Mouse (Mus musculus) limb, embryonic 12.5 days (tissue): ENCODE measurements around the gene Cerk. TPM values are rescaled to one million over a fixed set of nuclear protein-coding genes. Genes with fewer than 3 reads are reported as not detected.

Source experiments
- ATAC-seq: fragments of 200-750 bp; cut with Nextera tagmentation; 2 replicates; pipeline ENCODE4 v1.8.0; 2017; ENCODE audit warnings: low read depth, moderate TSS enrichment; ENCODE audit not compliant: insufficient number of reproducible peaks, insufficient read depth, low FRiP score, low TSS enrichment
- H3K27ac ChIP-seq: fragments of 300-500 bp; sonication (generic); 2 replicates; pipeline ENCODE4 v1.5.1; 2016; ENCODE audit warnings: mild to moderate bottlenecking, moderate library complexity
- H3K27me3 ChIP-seq: fragments of 300-500 bp; sonication (generic); 2 replicates; pipeline ENCODE4 v1.6.1; 2016; ENCODE audit warnings: mild to moderate bottlenecking, moderate library complexity
- H3K36me3 ChIP-seq: fragments of 300-500 bp; sonication (generic); 2 replicates; pipeline ENCODE4 v1.6.1; 2016; ENCODE audit warnings: mild to moderate bottlenecking, moderate library complexity
- H3K4me1 ChIP-seq: fragments of 300-500 bp; sonication (generic); replicated peaks from 2 replicates; pipeline ENCODE4 v1.6.1; 2016
- H3K4me2 ChIP-seq: fragments of 300-500 bp; sonication (generic); 2 replicates; pipeline ENCODE4 v1.6.1; 2016; ENCODE audit warnings: mild to moderate bottlenecking, moderate library complexity
- H3K4me3 ChIP-seq: fragments of 300-500 bp; sonication (generic); replicated peaks from 2 replicates; pipeline ENCODE4 v1.5.1; 2016; ENCODE audit warnings: mild to moderate bottlenecking
- H3K9ac ChIP-seq: fragments of 300-500 bp; sonication (generic); replicated peaks from 2 replicates; pipeline ENCODE4 v1.6.1; 2016; ENCODE audit warnings: mild to moderate bottlenecking, moderate library complexity
- H3K9me3 ChIP-seq: fragments of 300-500 bp; sonication (generic); 2 replicates; pipeline ENCODE4 v1.6.1; 2016; ENCODE audit warnings: mild to moderate bottlenecking, moderate library complexity
- WGBS: fragments of 180-500 bp; shearing (Covaris S2); methylation state at CpG from one replicate; pipeline ENCODE4 v1.1.7; 2016; 5-methylcytosine and 5-hydroxymethylcytosine counted together
- polyA plus RNA-seq: library from polyadenylated mRNA; unstranded; fragments of >200 nt; fragmentation: Nextera tagmentation; extraction: Ambion mirVana; gene quantifications from 2 replicates; pipeline ENCODE4 v1.2.1, GENCODE M21; 2016

Gene Cerk
- polyA plus RNA-seq: 19.2 and 21.5 TPM in 2 replicates

DNA sequence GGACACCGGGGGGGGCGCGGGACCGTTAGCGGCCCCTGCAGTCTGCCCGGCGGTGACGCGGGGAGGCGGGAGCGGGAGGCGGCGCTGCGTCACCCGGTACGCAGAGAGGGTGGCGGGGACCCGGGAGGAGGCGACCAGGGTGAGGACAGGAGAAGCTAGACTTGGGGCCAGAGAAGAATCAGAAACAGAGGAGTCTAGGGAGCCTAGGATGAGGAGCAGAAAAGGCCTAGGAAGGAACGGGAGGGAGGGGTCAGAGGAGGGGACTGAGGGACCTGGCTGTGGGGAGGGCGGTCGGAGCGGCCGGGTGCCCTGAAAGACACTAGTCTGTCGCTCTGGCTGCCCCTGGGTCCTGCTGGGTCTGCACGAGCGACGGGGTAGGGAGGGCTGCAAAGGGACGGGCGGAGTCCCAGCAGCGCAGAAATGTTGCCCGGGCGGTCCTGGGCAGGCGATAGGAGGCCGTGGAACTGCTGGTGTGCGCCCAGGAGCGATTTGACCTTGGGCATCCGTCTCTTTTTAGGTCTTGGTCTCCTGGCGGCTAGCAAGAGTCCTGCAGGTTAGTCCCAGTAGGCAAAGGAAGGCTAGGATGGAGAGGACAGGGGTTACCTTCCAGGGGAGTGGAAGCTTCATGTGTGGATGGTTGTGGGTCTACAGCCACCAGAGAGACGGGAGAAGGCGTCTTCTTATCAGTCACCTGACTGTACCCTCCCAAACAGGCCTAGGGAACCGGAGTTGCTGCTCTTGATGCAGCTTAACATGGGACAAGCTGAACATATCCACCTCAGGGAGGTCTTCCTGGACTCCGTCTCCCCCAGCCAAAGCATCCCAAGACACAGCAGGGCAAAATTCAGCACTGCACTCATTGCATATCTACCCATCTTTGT, at the start of gene Cerk:
TSS of gene Cerk (minus strand) at position 453 of the 881 bp plus-strand sequence.
- H3K36me3 ChIP-seq: no peaks in the 10 kb centered on the region
- 2% methylated on average over 43 of the region's 43 CpGs for WGBS
- H3K9me3 ChIP-seq: no peaks in the 10 kb centered on the region
- H3K27me3 ChIP-seq: peaks cover 4% of the 10 kb centered on the region
- H3K9ac ChIP-seq: peak within 1 kb of the TSS; percentile 94
- peak; percentile 44; the same call in 1 of the 2 replicates for ATAC-seq
- peaks cover 33% of the 10 kb centered on the region for H3K4me1 ChIP-seq
- H3K4me2 ChIP-seq: peak within 1 kb of the TSS; percentile 75
- peak within 1 kb of the TSS; percentile 91 for H3K4me3 ChIP-seq
- peak within 1 kb of the TSS; percentile 85 for H3K27ac ChIP-seq

DNA sequence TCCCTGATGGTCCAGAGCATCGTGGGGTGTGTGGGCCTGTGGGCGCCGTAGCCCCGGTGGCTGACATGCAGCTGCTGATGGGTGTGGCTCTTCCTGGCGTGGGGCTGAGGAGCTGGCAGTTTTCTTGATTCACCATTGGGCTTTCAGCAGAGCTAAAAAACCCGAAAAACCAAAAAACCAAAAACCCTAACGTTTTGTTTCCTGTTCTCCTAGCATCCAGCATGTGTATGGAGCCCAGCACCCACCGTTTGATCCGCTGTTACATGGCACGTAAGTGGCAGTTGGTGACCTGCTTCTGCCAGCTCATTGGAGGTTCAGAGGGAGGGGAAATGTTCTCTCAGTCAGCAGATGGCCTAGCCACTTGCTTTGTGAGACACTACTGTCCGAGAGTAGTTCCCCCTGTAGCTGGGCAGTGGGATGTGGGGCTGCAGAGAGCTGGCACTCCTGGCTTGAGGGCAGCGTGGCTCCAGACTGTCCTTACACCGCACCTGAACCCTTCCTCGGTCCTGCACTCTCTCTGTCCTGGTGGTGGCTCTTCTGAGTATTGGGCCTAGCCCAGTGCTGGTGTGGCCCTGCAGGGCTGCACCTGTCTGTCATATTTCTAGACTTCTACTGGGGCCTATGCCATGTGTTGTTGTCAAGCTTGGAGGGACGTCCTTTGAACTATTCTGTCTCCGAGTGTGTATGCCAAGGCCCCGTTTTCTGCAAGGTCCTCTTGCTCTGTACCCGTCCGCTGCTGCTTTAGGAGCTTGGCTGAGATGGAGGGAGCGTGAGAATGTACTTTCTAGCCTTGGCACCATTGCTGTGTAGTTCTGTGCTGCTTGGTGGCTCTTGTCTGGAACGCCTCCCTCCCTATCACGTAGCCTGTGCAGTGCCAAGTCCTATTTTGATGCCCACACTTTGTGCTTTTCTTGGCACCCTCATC, 48.8 kb upstream of the Cerk start:
- WGBS: 87% methylated on average over 22 of the region's 22 CpGs
- ATAC-seq: peak; percentile 32; the same call in 1 of the 2 replicates

DNA sequence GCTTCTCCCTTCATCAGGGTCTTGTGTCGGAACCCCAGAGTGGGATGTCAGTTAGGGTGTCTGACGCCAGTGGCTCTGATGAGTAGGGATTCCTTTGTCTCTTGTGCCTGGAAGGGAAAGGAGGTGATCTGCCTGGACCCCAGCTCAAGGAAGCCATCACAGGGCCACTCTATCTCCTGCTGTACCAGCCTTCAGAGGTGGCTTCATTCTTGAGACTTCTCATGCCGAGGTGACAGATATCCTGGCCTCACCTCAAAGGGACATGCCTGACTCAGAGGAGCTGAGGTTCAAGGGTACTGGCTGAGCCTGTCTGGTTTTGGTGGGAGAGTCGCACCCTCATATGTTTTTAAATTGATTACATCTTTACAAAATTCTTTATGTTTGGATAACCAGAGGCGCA, 48.1 kb upstream of the Cerk start:
- peaks cover 21% of the 10 kb centered on the region for H3K36me3 ChIP-seq
- H3K9ac ChIP-seq: no peak overlapping the region
- 77% methylated on average over 5 of the region's 5 CpGs for WGBS
- no peaks in the 10 kb centered on the region for H3K9me3 ChIP-seq
- H3K27me3 ChIP-seq: no peaks in the 10 kb centered on the region
- H3K27ac ChIP-seq: no peak overlapping the region
- no peak for ATAC-seq
- H3K4me2 ChIP-seq: no peak overlapping the region
- no peak overlapping the region for H3K4me3 ChIP-seq
- H3K4me1 ChIP-seq: peaks cover 25% of the 10 kb centered on the region

More for the DNA sequence above, 48.8 kb upstream of the Cerk start:
- H3K27ac ChIP-seq: no peak overlapping the region
- H3K4me2 ChIP-seq: no peak overlapping the region
- H3K9ac ChIP-seq: no peak overlapping the region
- no peaks in the 10 kb centered on the region for H3K27me3 ChIP-seq
- H3K4me1 ChIP-seq: peaks cover 21% of the 10 kb centered on the region
- H3K4me3 ChIP-seq: no peak overlapping the region
- no peaks in the 10 kb centered on the region for H3K9me3 ChIP-seq
- H3K36me3 ChIP-seq: peaks cover 24% of the 10 kb centered on the region

DNA sequence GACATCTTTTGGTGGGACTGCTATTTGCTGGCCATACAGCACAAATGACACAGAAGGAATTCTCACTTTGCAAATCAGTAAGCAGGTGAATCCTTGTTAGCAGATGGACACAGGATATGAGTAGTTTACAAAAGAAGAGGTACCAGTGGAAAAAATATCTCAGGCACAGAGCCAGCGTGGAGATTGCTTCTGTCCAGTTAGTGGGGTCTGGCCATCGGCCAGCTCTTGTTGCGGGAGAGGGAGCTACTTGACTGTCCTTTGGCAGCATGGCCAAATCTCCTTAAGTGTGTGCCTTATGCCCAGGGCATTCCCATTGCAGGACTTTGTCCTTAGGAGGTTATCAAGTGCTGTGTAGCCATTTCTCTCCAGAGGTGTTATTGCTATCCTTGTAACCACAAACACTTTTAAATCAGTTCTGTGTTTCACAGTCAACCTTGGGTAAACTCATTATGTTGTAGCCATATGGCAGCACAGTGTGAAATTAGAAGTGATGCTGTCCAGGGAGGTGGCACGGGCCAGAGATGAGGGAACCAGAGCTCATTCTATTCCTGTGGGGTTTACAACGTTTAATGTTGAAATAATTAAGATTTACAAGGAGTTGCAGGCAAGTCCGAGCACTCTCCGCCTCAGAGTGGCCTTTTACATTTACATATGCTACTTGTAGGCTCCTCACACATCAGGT, 46.0 kb upstream of the Cerk start:
- 36% methylated on average over 7 of the region's 7 CpGs for WGBS
- Histone ChIP-seq H3K4me2 (no peak overlapping the region), H3K27ac (no peak overlapping the region), H3K9ac (no peak overlapping the region), H3K9me3 (no peaks in the 10 kb centered on the region), H3K27me3 (no peaks in the 10 kb centered on the region), H3K36me3 (peaks cover 9% of the 10 kb centered on the region), H3K4me3 (no peak overlapping the region), H3K4me1 (peaks cover 25% of the 10 kb centered on the region)
- ATAC-seq: no peak

DNA sequence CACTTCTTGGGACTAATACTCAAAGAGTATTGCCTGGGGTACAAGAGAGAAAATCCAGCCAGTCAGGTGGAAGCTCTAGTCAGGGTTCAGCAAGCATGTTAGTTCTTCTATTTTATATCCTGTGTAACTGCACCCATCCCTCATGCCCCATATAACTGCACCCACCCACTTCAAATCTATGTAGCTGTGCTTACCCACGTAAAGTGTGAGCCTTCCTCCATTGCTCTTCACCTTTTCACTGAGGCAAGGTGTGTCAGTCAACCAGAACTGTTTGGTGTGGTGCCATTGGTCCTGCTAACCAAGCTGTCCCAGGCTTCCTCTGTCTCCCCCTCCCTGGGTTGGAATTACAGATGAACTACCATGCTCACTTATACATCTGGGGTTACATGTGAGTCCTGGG, 45.2 kb upstream of the Cerk start:
- H3K9ac ChIP-seq: no peak overlapping the region
- H3K4me1 ChIP-seq: peaks cover 25% of the 10 kb centered on the region
- ATAC-seq: no peak
- WGBS: 85% methylated on average over 1 of the region's 1 CpGs
- no peak overlapping the region for H3K4me2 ChIP-seq
- peaks cover 9% of the 10 kb centered on the region for H3K36me3 ChIP-seq
- no peaks in the 10 kb centered on the region for H3K9me3 ChIP-seq
- no peak overlapping the region for H3K4me3 ChIP-seq
- H3K27ac ChIP-seq: no peak overlapping the region
- no peaks in the 10 kb centered on the region for H3K27me3 ChIP-seq

DNA sequence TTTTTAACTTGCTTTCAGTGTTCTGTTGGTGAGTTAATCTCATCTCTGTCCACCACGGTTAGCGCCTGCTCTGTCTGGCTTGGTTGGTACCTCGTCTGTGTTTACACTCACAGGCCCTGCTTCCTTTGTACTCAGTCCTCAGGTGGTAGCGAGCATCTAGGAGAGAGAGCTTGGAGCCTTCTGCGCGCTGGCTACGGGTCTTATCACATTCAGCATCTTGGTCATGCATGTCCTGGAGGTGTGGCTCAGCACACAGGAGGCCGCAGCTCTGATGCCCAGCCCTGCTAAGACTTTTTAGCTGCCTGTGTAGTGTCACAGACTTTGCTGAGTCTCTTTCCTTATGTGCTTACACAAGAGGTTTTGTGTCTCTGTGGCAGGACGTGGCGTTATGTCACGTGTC, 43.7 kb upstream of the Cerk start:
- no peaks in the 10 kb centered on the region for H3K9me3 ChIP-seq
- H3K27ac ChIP-seq: no peak overlapping the region
- WGBS: 75% methylated on average over 11 of the region's 11 CpGs
- H3K36me3 ChIP-seq: no peaks in the 10 kb centered on the region
- H3K4me3 ChIP-seq: no peak overlapping the region
- H3K9ac ChIP-seq: no peak overlapping the region
- peaks cover 25% of the 10 kb centered on the region for H3K4me1 ChIP-seq
- ATAC-seq: no peak
- no peak overlapping the region for H3K4me2 ChIP-seq
- no peaks in the 10 kb centered on the region for H3K27me3 ChIP-seq

DNA sequence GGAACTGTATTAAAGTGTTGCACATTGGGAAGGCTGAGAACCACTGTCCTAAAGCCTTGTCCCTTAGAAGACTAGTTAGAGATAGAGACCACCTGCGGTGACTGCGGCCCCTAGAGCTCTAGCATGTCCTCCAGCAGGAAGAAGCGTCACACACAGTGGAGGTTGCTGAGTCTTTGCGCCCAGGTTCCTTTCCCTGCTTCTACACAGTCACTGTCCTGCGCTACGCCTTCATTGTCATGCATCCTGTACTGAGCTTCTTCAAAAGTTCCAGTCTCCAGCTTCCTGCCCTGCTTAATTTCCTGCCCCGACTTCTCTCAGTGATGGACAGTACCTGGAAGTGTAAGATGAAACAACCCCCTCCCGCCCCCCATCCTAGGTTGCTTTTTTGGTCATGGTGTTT, 43.1 kb upstream of the Cerk start:
- no peaks in the 10 kb centered on the region for H3K27me3 ChIP-seq
- WGBS: 87% methylated on average over 8 of the region's 8 CpGs
- no peak for ATAC-seq
- H3K4me1 ChIP-seq: peaks cover 25% of the 10 kb centered on the region
- no peak overlapping the region for H3K4me2 ChIP-seq
- no peaks in the 10 kb centered on the region for H3K9me3 ChIP-seq
- no peak overlapping the region for H3K27ac ChIP-seq
- no peaks in the 10 kb centered on the region for H3K36me3 ChIP-seq
- H3K4me3 ChIP-seq: no peak overlapping the region
- H3K9ac ChIP-seq: no peak overlapping the region

DNA sequence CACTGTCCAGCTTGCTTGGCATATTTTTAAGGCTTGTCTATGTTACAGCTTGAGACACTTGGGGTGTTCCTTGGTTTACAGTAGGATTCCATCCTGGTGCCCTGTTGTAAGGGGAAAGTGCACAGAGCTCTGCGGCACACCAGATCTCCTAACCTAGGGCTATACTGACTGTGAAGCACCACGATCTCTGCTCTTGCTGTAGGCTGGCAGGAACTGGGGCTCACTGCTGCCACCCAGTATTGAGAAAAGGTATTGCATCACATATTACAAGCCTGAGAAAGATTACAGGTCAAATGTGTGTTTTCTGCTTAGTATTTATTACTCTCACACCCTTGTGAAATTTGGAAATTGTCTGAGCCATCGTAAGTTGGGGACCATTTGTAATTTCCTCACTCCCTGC, 42.2 kb upstream of the Cerk start:
- peaks cover 4% of the 10 kb centered on the region; the same call in 1 of the 2 replicates for H3K9me3 ChIP-seq
- H3K9ac ChIP-seq: no peak overlapping the region
- no peak overlapping the region for H3K4me3 ChIP-seq
- H3K4me1 ChIP-seq: peaks cover 25% of the 10 kb centered on the region
- WGBS: 43% methylated on average over 3 of the region's 3 CpGs
- H3K27ac ChIP-seq: no peak overlapping the region
- H3K27me3 ChIP-seq: no peaks in the 10 kb centered on the region
- ATAC-seq: no peak
- H3K36me3 ChIP-seq: no peaks in the 10 kb centered on the region
- H3K4me2 ChIP-seq: no peak overlapping the region

DNA sequence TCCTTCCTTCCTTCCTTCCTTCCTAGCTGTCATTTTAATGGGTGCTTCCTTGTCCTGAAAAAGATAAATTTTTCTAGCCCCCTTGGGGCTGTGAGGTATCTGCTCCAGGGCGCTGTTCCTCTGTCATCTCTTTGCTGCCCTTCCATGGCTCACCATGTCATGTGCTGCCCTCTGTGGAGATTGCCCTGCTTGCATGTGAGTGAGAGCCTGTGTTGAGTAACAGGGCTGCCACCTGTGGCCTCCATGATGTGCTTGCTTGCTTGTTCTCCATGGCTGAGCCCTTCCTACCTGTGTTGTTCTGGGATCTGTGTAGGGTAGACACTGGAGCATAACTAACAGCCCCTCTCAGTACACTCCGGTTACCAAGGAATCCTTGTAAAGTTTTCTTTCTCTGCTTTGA, 41.0 kb upstream of the Cerk start:
- H3K4me2 ChIP-seq: no peak overlapping the region
- no peaks in the 10 kb centered on the region for H3K36me3 ChIP-seq
- H3K4me3 ChIP-seq: no peak overlapping the region
- ATAC-seq: no peak
- peaks cover 21% of the 10 kb centered on the region for H3K4me1 ChIP-seq
- 80% methylated on average over 2 of the region's 2 CpGs for WGBS
- H3K27me3 ChIP-seq: no peaks in the 10 kb centered on the region
- no peak overlapping the region for H3K27ac ChIP-seq
- H3K9ac ChIP-seq: no peak overlapping the region
- peaks cover 4% of the 10 kb centered on the region; the same call in 1 of the 2 replicates for H3K9me3 ChIP-seq

DNA sequence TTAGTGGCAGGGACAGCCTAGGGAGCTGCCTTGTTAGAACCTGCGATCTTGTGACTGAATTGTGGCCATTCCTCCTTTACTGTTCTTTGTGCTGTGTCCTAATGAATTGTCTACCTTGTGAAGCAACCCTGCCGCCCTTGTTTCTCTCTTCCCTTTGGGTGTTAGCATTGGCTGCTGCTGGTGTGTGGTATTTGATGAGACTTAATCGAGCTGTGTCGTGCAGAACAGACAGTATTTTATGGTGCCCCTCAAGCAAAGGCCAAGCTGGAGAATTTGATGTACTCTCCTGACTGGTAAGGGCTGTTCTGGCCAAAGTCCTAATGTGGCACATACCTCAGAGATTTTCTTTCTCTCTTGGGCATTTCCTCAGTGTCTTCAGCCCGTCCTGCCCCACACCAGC, 40.3 kb upstream of the Cerk start:
- no peaks in the 10 kb centered on the region for H3K36me3 ChIP-seq
- peaks cover 4% of the 10 kb centered on the region; the same call in 1 of the 2 replicates for H3K9me3 ChIP-seq
- H3K9ac ChIP-seq: no peak overlapping the region
- no peak overlapping the region for H3K27ac ChIP-seq
- H3K27me3 ChIP-seq: no peaks in the 10 kb centered on the region
- no peak overlapping the region for H3K4me3 ChIP-seq
- no peak for ATAC-seq
- 73% methylated on average over 5 of the region's 5 CpGs for WGBS
- H3K4me2 ChIP-seq: no peak overlapping the region
- H3K4me1 ChIP-seq: peaks cover 13% of the 10 kb centered on the region
